Mouse (Mus musculus) limb, embryonic 14.5 days (tissue): Measurements from ENCODE around the gene Gprasp1. TPM values are rescaled to one million over a fixed set of nuclear protein-coding genes. Genes with fewer than 3 reads are reported as not detected.
"Not testable (repeated sequence)": the region's sequence is repeated elsewhere in the genome, so short reads cannot be mapped to it uniquely, and the experiment has no call there.

Experiments
- ATAC-seq: fragments of 200-750 bp; cut with Nextera tagmentation; 2 replicates; pipeline ENCODE4 v1.8.0; 2017; ENCODE audit warnings: low read depth, moderate number of reproducible peaks, moderate TSS enrichment; ENCODE audit not compliant: low FRiP score
- DNase-seq: peaks from one replicate; pipeline ENCODE4 v3.0.0-alpha.2; 2015; ENCODE audit warnings: low spot score
- H3K27ac ChIP-seq: fragments of 300-500 bp; sonication (generic); replicated peaks from 2 replicates; pipeline ENCODE4 v1.5.1; 2014; ENCODE audit warnings: low read depth, mild to moderate bottlenecking, low read length, moderate library complexity, mixed read lengths
- H3K27me3 ChIP-seq: fragments of 300-500 bp; sonication (generic); 2 replicates; pipeline ENCODE4 v1.6.1; 2014; ENCODE audit warnings: low read length, mixed read lengths; ENCODE audit not compliant: control insufficient read depth, insufficient read depth
- H3K36me3 ChIP-seq: fragments of 300-500 bp; sonication (generic); 2 replicates; pipeline ENCODE4 v1.6.1; 2014; ENCODE audit warnings: mild to moderate bottlenecking, low read length, moderate library complexity, mixed read lengths; ENCODE audit not compliant: control insufficient read depth, insufficient read depth
- H3K4me1 ChIP-seq: fragments of 300-500 bp; sonication (generic); 2 replicates; pipeline ENCODE4 v1.6.1; 2014; ENCODE audit warnings: antibody characterized with exemption, low read length, mixed read lengths; ENCODE audit not compliant: control insufficient read depth, insufficient read depth
- H3K4me2 ChIP-seq: fragments of 300-500 bp; sonication (generic); replicated peaks from 2 replicates; pipeline ENCODE4 v1.6.1; 2014; ENCODE audit warnings: low read depth, mild to moderate bottlenecking, low read length, moderate library complexity; ENCODE audit not compliant: severe bottlenecking
- H3K4me3 ChIP-seq: fragments of 300-500 bp; sonication (generic); replicated peaks from 2 replicates; pipeline ENCODE4 v1.5.1; 2014; ENCODE audit warnings: low read length
- H3K9ac ChIP-seq: fragments of 300-500 bp; sonication (generic); 2 replicates; pipeline ENCODE4 v1.6.1; 2014; ENCODE audit warnings: mild to moderate bottlenecking, low read depth, low read length, moderate library complexity; ENCODE audit not compliant: severe bottlenecking
- H3K9me3 ChIP-seq: fragments of 300-500 bp; sonication (generic); 2 replicates; pipeline ENCODE4 v1.6.1; 2016; ENCODE audit warnings: low read length; ENCODE audit not compliant: control insufficient read depth
- POLR2A ChIP-seq: fragments of 200-500 bp; IDR thresholded peaks from 2 replicates; pipeline ENCODE4 v1.8.0; 2012; ENCODE audit warnings: inconsistent platforms, mild to moderate bottlenecking, moderate library complexity, borderline replicate concordance; ENCODE audit not compliant: insufficient read depth, insufficient read length; ENCODE audit errors: extremely low read depth
- WGBS: fragments of 180-500 bp; shearing (Covaris S2); extraction: QIAGEN DNeasy Blood & Tissue Kit; methylation state at CpG from one replicate; pipeline ENCODE4 v1.1.7; 2014; 5-methylcytosine and 5-hydroxymethylcytosine counted together
- polyA plus RNA-seq, 2 experiments: library from polyadenylated mRNA; depleted of rRNA in 1 of 2; stranded (reverse) in 1 of 2; unstranded in 1 of 2; fragments of >200 nt; fragmentation: Nextera tagmentation in 1 of 2; extraction: Ambion mirVana in 1 of 2; gene quantifications; 2 replicates each; pipeline versions ENCODE4 v1.2.1 to v1.2.3; 2012 to 2014

Gene Gprasp1
- polyA plus RNA-seq, 2 experiments = 52.0 to 73.4 TPM

DNA sequence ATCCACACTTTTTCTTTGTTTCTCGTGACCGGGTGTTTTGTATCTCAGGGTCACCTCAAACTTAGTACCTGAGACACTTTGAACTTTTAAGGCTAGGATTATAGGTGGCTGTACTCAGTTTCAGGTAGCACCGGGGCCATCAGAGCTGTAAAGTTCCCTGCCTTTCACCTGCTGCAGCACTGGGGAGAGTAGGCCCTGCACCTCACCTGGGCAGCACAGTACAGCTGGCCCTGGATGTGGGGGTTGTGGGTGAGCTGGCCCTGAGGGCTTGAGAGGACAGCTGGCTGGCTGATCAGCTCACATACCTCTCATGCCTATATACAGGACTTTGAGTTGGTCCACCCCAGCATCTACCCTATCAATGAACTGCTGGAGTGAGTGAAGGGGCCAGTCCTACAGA lies 61.6 kb downstream of the Gprasp1 start:
- H3K9me3 ChIP-seq = no peaks in the 10 kb centered on the region
- WGBS = 78% methylated on average over 3 of the region's 3 CpGs
- no peaks in the 10 kb centered on the region for H3K4me1 ChIP-seq

GRCm38 (mm10) chrX:135805780-135806179 lies 63.2 kb downstream of the Gprasp1 start:
- no peak overlapping the region for H3K9ac ChIP-seq
- no peak overlapping the region for H3K4me2 ChIP-seq
- H3K27me3 ChIP-seq = no peaks in the 10 kb centered on the region
- H3K27ac ChIP-seq = no peak overlapping the region
- ATAC-seq = no peak
- no peak overlapping the region for H3K4me3 ChIP-seq
- no peaks in the 10 kb centered on the region for H3K4me1 ChIP-seq
- peaks cover 13% of the 10 kb centered on the region; the same call in 1 of the 2 replicates for H3K36me3 ChIP-seq
- peak; percentile 14 for DNase-seq
- 16% methylated on average over 1 of the region's 1 CpGs for WGBS
- TF ChIP-seq POLR2A = no peak
- no peaks in the 10 kb centered on the region for H3K9me3 ChIP-seq

More for the DNA sequence above, 61.6 kb downstream of the Gprasp1 start:
- Histone ChIP-seq H3K27ac (no peak overlapping the region), H3K27me3 (no peaks in the 10 kb centered on the region), H3K9ac (no peak overlapping the region), H3K4me3 (no peak overlapping the region), H3K4me2 (no peak overlapping the region), H3K36me3 (peaks cover 26% of the 10 kb centered on the region)
- ATAC-seq (no peak), DNase-seq (no peak)
- no peak for TF ChIP-seq POLR2A

DNA sequence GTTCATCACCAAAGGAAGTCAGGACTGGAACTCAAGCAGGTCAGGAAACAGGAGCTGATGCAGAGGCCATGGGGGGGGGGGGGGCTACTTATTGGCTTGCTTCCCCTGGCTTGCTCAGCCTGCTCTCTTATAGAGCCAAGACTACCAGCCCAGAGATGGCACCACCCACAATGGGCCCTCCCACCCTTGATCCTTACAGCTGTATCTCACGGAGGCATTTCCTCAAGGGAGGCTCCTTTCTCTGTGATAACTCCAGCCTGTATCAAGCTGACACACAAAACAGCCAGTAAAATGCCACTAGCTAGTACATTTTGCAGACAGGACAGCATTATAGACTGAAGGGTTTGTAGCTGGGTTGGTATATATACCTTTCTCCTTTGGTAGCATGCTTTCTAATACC lies 93.4 kb downstream of the Gprasp1 start:
- H3K9me3 ChIP-seq, H3K4me2 ChIP-seq, H3K4me1 ChIP-seq, ATAC-seq, H3K9ac ChIP-seq, H3K36me3 ChIP-seq, H3K4me3 ChIP-seq, H3K27me3 ChIP-seq, DNase-seq, H3K27ac ChIP-seq: not testable (repeated sequence)
- 17% methylated on average over 1 of the region's 1 CpGs for WGBS

DNA sequence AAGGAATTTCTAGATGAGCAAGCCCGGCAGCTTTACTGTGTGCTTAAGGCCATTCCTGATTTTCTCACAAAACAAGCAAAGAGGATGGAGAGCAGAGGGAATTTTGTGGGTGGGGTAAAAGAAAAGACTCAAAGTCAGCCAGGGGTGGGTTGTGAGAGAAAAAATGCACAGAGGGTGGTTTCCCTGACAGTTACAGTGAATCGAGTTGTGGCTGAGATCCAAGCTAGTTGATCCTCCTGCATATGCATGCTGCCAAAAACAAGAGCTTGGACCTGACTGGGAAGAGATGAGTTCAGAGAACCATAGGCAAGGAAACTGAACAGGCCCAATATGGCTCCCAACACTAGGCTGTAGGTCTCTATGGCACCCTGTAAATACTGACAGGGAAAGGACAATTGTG lies 95.4 kb downstream of the Gprasp1 start:
- no peak for TF ChIP-seq POLR2A
- H3K36me3 ChIP-seq = no peaks in the 10 kb centered on the region
- H3K27ac ChIP-seq = no peak overlapping the region
- no peak overlapping the region for H3K4me3 ChIP-seq
- no peak overlapping the region; the same call in 1 of the 2 replicates for H3K4me2 ChIP-seq
- no peaks in the 10 kb centered on the region for H3K4me1 ChIP-seq
- H3K27me3 ChIP-seq = no peaks in the 10 kb centered on the region
- no peak for DNase-seq
- ATAC-seq = no peak
- no peak overlapping the region for H3K9ac ChIP-seq
- H3K9me3 ChIP-seq = no peaks in the 10 kb centered on the region
- WGBS = 78% methylated on average over 2 of the region's 2 CpGs

- H3K27ac ChIP-seq, H3K4me1 ChIP-seq, H3K9me3 ChIP-seq, H3K36me3 ChIP-seq, H3K27me3 ChIP-seq: not testable (repeated sequence)
- peak within 1 kb of the TSS; percentile 47 for H3K4me3 ChIP-seq
- DNase-seq (peak; percentile 39), ATAC-seq (peak; percentile 93)
- peak within 1 kb of the TSS; percentile 57 for H3K4me2 ChIP-seq
- H3K9ac ChIP-seq = peak within 1 kb of the TSS; percentile 38
- WGBS = 26% methylated on average over 21 of the region's 32 CpGs
Observed at GRCm38 (mm10) chrX:135838521-135839360, 96.2 kb downstream of the Gprasp1 start, which contains the start of gene Gprasp2. TSS of gene Gprasp2 (plus strand) at chrX:135839034.

GRCm38 (mm10) chrX:135839397-135840391 lies 97.2 kb downstream of the Gprasp1 start:
- not testable (repeated sequence) for H3K9me3 ChIP-seq, H3K4me1 ChIP-seq, H3K27ac ChIP-seq, H3K27me3 ChIP-seq, H3K36me3 ChIP-seq
- ATAC-seq = peak; percentile 56; the same call in 1 of the 2 replicates
- H3K9ac ChIP-seq = peak overlapping the region; percentile 38
- H3K4me3 ChIP-seq = peak overlapping the region; percentile 47
- 27% methylated on average over 16 of the region's 17 CpGs for WGBS
- peak overlapping the region; percentile 57 for H3K4me2 ChIP-seq
- peak; percentile 58 for DNase-seq
